Mouse (Mus musculus) neural tube, embryonic 14.5 days (tissue): ENCODE measurements around the gene Gm20388. TPM values are rescaled to one million over a fixed set of nuclear protein-coding genes. Genes with fewer than 3 reads are reported as not detected.

Experiments used
- ATAC-seq: fragments of 200-750 bp; cut with Nextera tagmentation; 2 replicates; pipeline ENCODE4 v1.8.0; 2017; ENCODE audit warnings: low read depth, mild to moderate bottlenecking, moderate TSS enrichment, moderate library complexity
- H3K27ac ChIP-seq: fragments of 300-500 bp; sonication (generic); 2 replicates; pipeline ENCODE4 v1.5.1; 2014; ENCODE audit warnings: low read depth, mild to moderate bottlenecking, control low read depth, low read length, moderate library complexity, mixed read lengths
- H3K27me3 ChIP-seq: fragments of 300-500 bp; sonication (generic); 2 replicates; pipeline ENCODE4 v1.6.1; 2014; ENCODE audit warnings: low read length; ENCODE audit not compliant: control insufficient read depth, insufficient read depth
- H3K36me3 ChIP-seq: fragments of 300-500 bp; sonication (generic); 2 replicates; pipeline ENCODE4 v1.6.1; 2014; ENCODE audit warnings: low read length, mixed read lengths; ENCODE audit not compliant: control insufficient read depth, insufficient read depth
- H3K4me1 ChIP-seq: fragments of 300-500 bp; sonication (generic); 2 replicates; pipeline ENCODE4 v1.6.1; 2014; ENCODE audit warnings: low read length; ENCODE audit not compliant: control insufficient read depth, insufficient read depth
- H3K4me2 ChIP-seq: fragments of 300-500 bp; sonication (generic); 2 replicates; pipeline ENCODE4 v1.6.1; 2014; ENCODE audit warnings: mild to moderate bottlenecking, low read depth, low read length, control low read depth
- H3K4me3 ChIP-seq: fragments of 300-500 bp; sonication (generic); 2 replicates; pipeline ENCODE4 v1.5.1; 2014; ENCODE audit warnings: low read depth, low read length, control low read depth, mixed read lengths
- H3K9ac ChIP-seq: fragments of 300-500 bp; sonication (generic); replicated peaks from 2 replicates; pipeline ENCODE4 v1.6.1; 2014; ENCODE audit warnings: low read depth, mild to moderate bottlenecking, control low read depth, low read length, mixed read lengths
- H3K9me3 ChIP-seq: fragments of 300-500 bp; sonication (generic); 2 replicates; pipeline ENCODE4 v1.6.1; 2016; ENCODE audit warnings: low read length; ENCODE audit not compliant: control insufficient read depth
- WGBS: fragments of 180-500 bp; shearing (Covaris S2); extraction: QIAGEN DNeasy Blood & Tissue Kit; methylation state at CpG from one replicate; pipeline ENCODE4 v1.1.7; 2014; 5-methylcytosine and 5-hydroxymethylcytosine counted together
- polyA plus RNA-seq: library from polyadenylated mRNA; unstranded; fragments of >200 nt; fragmentation: Nextera tagmentation; extraction: Ambion mirVana; gene quantifications from 2 replicates; pipeline ENCODE4 v1.2.1, GENCODE M21; 2014

The Gm20388 gene
- polyA plus RNA-seq, 1 experiment from 2014 or later, result 10.3 TPM

GRCm38 (mm10) chr8:123701952-123702587, 3791.4 kb downstream of the Gm20388 start:
- ATAC-seq, result no peak
- no peak overlapping the region for H3K9ac ChIP-seq
- H3K27ac ChIP-seq, result no peak overlapping the region
- H3K4me2 ChIP-seq, result no peak overlapping the region
- no peaks in the 10 kb centered on the region for H3K9me3 ChIP-seq
- no peaks in the 10 kb centered on the region for H3K4me1 ChIP-seq
- H3K27me3 ChIP-seq, result no peaks in the 10 kb centered on the region
- 77% methylated on average over 15 of the region's 15 CpGs for WGBS
- no peaks in the 10 kb centered on the region for H3K36me3 ChIP-seq
- no peak overlapping the region for H3K4me3 ChIP-seq

GRCm38 (mm10) chr8:123705376-123705775, 3794.7 kb downstream of the Gm20388 start:
- Histone ChIP-seq H3K4me2 (no peak overlapping the region), H3K36me3 (no peaks in the 10 kb centered on the region), H3K9ac (no peak overlapping the region), H3K4me3 (no peak overlapping the region), H3K27ac (no peak overlapping the region), H3K4me1 (no peaks in the 10 kb centered on the region), H3K9me3 (no peaks in the 10 kb centered on the region), H3K27me3 (no peaks in the 10 kb centered on the region)
- ATAC-seq, result no peak
- 84% methylated on average over 5 of the region's 5 CpGs for WGBS

GRCm38 (mm10) chr8:123707137-123707536, 3796.5 kb downstream of the Gm20388 start:
- no peak overlapping the region for H3K4me2 ChIP-seq
- H3K9ac ChIP-seq, result no peak overlapping the region
- no peaks in the 10 kb centered on the region for H3K27me3 ChIP-seq
- no peak overlapping the region for H3K4me3 ChIP-seq
- 93% methylated on average over 16 of the region's 16 CpGs for WGBS
- ATAC-seq, result no peak
- no peaks in the 10 kb centered on the region for H3K9me3 ChIP-seq
- H3K4me1 ChIP-seq, result no peaks in the 10 kb centered on the region
- H3K27ac ChIP-seq, result no peak overlapping the region
- H3K36me3 ChIP-seq, result no peaks in the 10 kb centered on the region

- H3K9ac ChIP-seq, result no peak overlapping the region
- no peaks in the 10 kb centered on the region for H3K9me3 ChIP-seq
- no peak overlapping the region for H3K27ac ChIP-seq
- no peak overlapping the region for H3K4me3 ChIP-seq
- ATAC-seq, result no peak
- H3K36me3 ChIP-seq, result no peaks in the 10 kb centered on the region
- no peaks in the 10 kb centered on the region for H3K27me3 ChIP-seq
- no peak overlapping the region for H3K4me2 ChIP-seq
- no peaks in the 10 kb centered on the region for H3K4me1 ChIP-seq
- 85% methylated on average over 8 of the region's 8 CpGs for WGBS
These were observed 3798.1 kb downstream of the Gm20388 start for GRCm38 (mm10) chr8:123708729-123709128.

- no peak overlapping the region for H3K9ac ChIP-seq
- no peak overlapping the region for H3K4me3 ChIP-seq
- no peak for ATAC-seq
- H3K27ac ChIP-seq, result no peak overlapping the region
- no peaks in the 10 kb centered on the region for H3K27me3 ChIP-seq
- H3K4me1 ChIP-seq, result no peaks in the 10 kb centered on the region
- no peak overlapping the region for H3K4me2 ChIP-seq
- no peaks in the 10 kb centered on the region for H3K9me3 ChIP-seq
- 87% methylated on average over 5 of the region's 5 CpGs for WGBS
- H3K36me3 ChIP-seq, result no peaks in the 10 kb centered on the region
These were observed 3799.7 kb downstream of the Gm20388 start for GRCm38 (mm10) chr8:123710335-123710734.

- H3K27ac ChIP-seq, result no peak overlapping the region
- H3K9me3 ChIP-seq, result no peaks in the 10 kb centered on the region
- H3K9ac ChIP-seq, result no peak overlapping the region
- 96% methylated on average over 5 of the region's 5 CpGs for WGBS
- no peaks in the 10 kb centered on the region for H3K4me1 ChIP-seq
- no peaks in the 10 kb centered on the region for H3K36me3 ChIP-seq
- H3K4me3 ChIP-seq, result no peak overlapping the region
- no peak overlapping the region for H3K4me2 ChIP-seq
- ATAC-seq, result no peak
- H3K27me3 ChIP-seq, result no peaks in the 10 kb centered on the region
These were observed 3803.8 kb downstream of the Gm20388 start for GRCm38 (mm10) chr8:123714451-123714850.

- Histone ChIP-seq H3K4me3 (no peak overlapping the region), H3K4me1 (no peaks in the 10 kb centered on the region), H3K36me3 (no peaks in the 10 kb centered on the region), H3K9me3 (no peaks in the 10 kb centered on the region), H3K27ac (no peak overlapping the region), H3K27me3 (no peaks in the 10 kb centered on the region), H3K4me2 (no peak overlapping the region), H3K9ac (no peak overlapping the region)
- WGBS, result 21% methylated on average over 12 of the region's 13 CpGs
- no peak; the same call in 1 of the 2 replicates for ATAC-seq
These were observed 3805.4 kb downstream of the Gm20388 start for GRCm38 (mm10) chr8:123715916-123716592.

- H3K27ac ChIP-seq, result no peak overlapping the region
- no peaks in the 10 kb centered on the region for H3K36me3 ChIP-seq
- ATAC-seq, result no peak; the same call in 1 of the 2 replicates
- H3K9ac ChIP-seq, result no peak overlapping the region
- no peaks in the 10 kb centered on the region for H3K4me1 ChIP-seq
- H3K9me3 ChIP-seq, result no peaks in the 10 kb centered on the region
- no peak overlapping the region for H3K4me3 ChIP-seq
- H3K27me3 ChIP-seq, result no peaks in the 10 kb centered on the region
- no peak overlapping the region for H3K4me2 ChIP-seq
- 77% methylated on average over 2 of the region's 2 CpGs for WGBS
These were observed 3806.5 kb downstream of the Gm20388 start for GRCm38 (mm10) chr8:123717104-123717503.
